Mouse (Mus musculus) adrenal gland, postnatal 14 days (tissue): ENCODE measurements at regions not wholly inside any gene's neighbourhood (a gene's known extent, or its start where the extent isn't known, plus 50 kb on each side); places are given as distances from the start of the nearest gene placed in this dataset.
A peak's percentile ranks its signal among the peaks of the same experiment; 100 is the strongest.

ENCODE experiments used
- DNase-seq: peaks from one replicate; pipeline ENCODE4 v3.0.0; 2021; ENCODE audit warnings: mixed read lengths

DNA sequence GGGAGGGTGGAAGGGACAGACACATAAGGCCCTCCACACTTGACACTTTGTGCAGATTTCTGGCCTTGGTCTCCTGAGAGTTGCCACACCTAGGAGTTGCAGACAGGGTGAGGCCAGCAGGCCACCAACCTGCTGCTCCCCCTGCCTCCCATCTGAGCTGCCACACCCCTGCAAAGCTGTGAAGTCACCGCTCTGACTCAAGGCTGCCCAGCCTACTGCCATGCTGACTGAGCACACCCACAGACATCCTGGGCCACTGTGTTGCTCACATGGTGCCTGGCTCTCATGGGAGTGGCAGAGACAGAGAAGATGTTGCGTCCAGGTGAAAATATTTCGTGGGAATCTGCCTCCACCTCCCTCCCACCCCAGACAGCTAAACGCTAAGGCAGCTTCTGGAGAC, 150.3 kb downstream of the Tfap2c start:
- no peak for DNase-seq

DNA sequence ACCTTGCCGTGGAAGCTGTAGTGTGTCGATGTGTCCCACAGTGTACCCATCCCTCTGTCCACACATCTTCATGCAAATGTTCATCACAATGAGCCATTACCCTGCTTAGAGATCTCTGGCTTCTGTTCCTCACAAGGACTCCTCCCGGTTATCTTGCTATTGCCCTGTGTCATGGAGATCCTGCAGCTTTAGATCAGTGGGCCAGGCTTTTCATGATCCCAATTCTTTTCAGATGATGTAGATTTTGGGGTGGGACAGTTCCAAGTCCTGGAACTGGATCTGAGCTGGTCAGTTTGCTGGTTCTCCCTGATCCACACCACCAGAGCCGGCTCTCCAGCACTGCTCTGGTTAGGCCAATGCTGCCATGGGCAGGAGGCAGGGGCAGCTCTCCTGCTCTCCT, 161.2 kb downstream of the Tfap2c start:
- no peak for DNase-seq

- DNase-seq = no peak
These were observed 177.3 kb downstream of the Tfap2c start for GRCm38 (mm10) chr2:172726701-172727100.

GRCm38 (mm10) chr2:172727576-172727975, 178.2 kb downstream of the Tfap2c start:
- DNase-seq = no peak

- DNase-seq = peak; percentile 48
These were observed 178.9 kb downstream of the Tfap2c start for GRCm38 (mm10) chr2:172728240-172728821.

DNA sequence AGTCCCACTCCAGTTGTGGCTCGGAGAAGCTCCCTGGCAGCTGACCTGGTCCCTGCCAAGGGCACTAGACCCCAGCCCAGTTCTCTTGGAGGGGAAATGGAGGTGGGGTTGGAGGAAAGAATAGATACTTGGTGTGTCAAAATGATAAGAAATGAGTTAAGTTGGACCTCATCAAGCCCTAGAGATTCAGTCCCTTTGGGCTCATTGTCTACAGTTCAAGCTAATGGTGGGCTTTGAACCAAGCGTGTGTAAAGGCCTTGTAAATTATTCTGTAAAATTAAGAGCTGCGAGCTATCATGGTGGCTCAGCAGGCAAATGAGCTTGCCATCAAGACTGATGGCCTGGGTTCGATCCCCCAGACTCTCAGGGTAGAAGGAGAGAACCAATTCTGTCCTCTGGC, 179.8 kb downstream of the Tfap2c start:
- no peak for DNase-seq

DNA sequence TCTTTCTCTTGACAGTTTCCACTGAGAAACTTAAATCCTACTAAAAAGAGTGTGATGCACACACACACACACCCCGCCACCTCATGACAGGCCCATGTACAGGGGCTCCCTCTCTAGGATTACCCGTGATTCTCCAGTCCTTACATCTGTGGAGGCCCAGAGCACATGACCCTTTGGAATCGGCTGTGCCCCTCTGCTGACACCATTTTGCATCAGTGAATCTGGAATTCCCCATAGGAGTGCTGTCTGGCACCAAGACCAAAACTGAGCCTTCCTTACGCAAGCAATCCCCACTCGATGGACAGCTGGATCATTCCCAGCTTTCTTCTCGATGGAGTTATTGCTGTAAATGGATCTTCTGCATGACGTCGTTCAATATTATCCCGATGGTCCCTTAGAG, 180.3 kb downstream of the Tfap2c start:
- DNase-seq = no peak

GRCm38 (mm10) chr2:172731408-172731807, 182.0 kb downstream of the Tfap2c start:
- no peak for DNase-seq

GRCm38 (mm10) chr2:172732453-172733210, 183.2 kb downstream of the Tfap2c start:
- no peak for DNase-seq

DNA sequence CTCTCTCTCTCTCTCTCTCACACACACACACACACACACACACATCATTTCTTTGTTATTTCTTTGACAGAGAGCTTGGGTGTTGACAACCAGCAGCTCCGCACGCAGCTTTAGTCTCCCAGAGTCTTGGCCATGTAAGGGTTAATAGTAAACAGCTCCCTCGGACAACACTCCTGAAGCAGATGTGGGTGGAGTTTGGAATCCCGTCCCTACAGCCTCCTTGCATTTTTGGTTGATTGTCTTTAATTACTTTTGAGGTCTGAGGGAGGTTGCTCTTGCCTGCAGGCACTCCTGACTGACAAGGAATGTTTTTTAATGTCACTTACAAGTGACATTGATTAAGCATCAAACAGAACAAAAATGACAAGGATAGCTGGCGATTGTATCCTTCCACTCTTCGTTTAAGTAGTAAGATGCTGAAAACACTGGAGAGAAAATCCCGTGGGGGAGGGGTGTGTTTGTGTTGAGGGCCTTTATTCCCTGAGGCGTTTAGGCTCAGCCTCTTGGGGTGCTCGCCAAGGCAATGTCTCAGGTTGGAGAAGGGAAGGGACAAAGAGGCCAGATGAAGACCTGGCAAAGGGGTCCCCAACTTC, 184.1 kb downstream of the Tfap2c start:
- DNase-seq = no peak

DNA sequence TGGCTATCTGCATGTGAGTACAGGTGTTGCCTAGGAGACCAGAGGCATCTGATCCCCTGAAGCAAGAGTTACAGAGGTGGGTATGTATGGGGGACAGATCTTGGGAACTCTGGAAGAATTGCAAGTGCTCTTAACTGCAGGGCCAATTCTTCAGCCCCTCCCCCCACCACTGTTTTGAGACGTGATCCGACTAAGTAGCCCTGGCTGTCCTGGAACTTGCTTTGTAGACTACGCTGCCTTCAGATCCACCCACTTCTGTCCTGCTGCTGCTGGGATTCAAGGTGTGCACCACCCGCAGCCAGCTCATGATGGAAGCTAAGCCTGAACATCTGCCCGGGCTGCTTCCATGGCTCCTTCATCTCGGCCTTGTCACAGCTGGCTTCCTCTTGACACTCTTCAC, 186.2 kb downstream of the Tfap2c start:
- no peak for DNase-seq

DNA sequence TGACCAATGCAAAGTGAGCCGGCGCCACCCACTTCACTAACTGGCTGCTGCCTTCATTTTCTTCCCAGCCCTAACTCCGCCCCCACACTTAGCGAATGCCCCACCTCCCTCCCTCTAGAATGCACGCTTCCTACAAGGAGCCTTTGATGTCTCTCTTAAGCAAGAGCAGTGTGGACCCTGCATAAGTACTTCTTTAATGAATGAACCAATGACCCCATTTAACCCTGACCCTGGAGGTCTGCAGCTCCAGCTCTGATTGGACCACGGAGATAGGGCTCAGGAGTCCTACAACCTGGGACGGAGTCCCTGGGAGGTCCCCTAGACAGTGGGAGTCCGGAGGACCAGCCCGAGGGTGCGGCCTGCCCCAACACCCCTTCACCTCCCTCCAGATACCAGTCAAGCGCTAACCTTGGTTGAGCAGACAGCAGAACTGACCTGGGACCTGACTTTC, 189.7 kb downstream of the Tfap2c start:
- DNase-seq = no peak

DNA sequence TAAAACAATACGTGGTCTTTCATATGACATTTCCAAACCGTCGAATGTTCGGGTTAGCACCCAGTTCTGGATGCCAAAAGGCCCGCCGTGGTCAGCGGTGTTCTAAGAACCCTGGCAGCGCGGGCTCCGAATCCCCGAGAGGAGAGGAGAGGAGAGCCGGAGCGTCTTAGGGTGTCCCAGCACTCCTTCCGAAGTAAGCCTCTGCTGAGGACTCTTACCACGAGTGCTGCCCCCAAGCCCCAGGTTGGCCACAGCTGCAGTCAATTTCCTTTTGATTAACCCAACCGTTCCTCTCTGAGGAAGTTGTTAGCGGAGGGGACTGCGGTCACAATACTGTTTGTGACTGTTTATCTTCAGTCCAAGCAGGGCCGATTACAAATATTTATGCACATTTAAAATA, 190.1 kb downstream of the Tfap2c start:
- no peak for DNase-seq

DNA sequence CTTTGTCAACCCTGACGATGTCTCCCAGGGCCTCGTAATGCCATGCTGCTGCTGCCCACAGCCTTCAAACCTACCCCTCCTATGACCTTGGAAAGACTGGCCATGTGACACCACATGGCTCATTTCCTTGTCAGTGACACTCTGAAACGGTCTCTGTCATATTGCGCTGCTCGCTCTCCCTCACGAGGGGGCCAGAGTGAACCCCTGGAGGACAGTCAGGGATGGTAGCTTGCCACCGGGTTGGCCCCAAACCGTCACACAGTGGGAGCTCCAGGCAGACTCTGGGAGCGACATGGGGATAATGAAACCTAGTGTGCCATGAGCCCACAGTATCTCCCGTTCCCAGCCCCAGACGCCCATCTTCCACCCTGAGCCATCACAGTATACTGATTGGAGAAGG, 188.8 kb downstream of the Bmp7 start:
- no peak for DNase-seq

GRCm38 (mm10) chr2:172755686-172756471, 184.2 kb downstream of the Bmp7 start:
- DNase-seq = no peak

- peak; percentile 54 for DNase-seq
These were observed 183.7 kb downstream of the Bmp7 start for GRCm38 (mm10) chr2:172756472-172756860.

DNA sequence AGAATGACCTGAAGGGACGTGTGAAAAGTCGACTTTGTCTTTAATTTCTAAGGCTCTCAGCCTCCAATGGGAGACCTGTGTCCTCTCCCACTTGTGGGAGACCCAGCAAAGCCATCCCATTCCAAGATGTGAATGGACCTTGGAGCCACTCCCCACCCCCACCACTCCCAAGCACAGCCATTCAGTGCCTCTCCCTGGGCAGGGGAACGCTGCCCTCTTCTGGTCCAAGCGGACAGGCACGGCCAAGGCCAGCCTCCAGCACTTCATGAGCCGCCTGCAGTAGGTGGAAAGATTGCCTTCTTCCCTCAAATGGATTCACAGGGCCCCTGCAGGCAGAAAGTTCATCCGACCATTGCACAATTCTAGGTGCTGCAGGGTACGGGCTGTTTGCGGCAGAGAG, 181.6 kb downstream of the Bmp7 start:
- DNase-seq = peak; percentile 80

- no peak for DNase-seq
These were observed 174.9 kb downstream of the Bmp7 start for GRCm38 (mm10) chr2:172765260-172765659.

- no peak for DNase-seq
These were observed 173.7 kb downstream of the Bmp7 start for GRCm38 (mm10) chr2:172766403-172766802.

- DNase-seq = no peak
These were observed 171.4 kb downstream of the Bmp7 start for GRCm38 (mm10) chr2:172768756-172769155.

- DNase-seq = no peak
These were observed 170.1 kb downstream of the Bmp7 start for GRCm38 (mm10) chr2:172770061-172770460.

- no peak for DNase-seq
These were observed 169.5 kb downstream of the Bmp7 start for GRCm38 (mm10) chr2:172770606-172771005.

GRCm38 (mm10) chr2:172773176-172773575, 166.9 kb downstream of the Bmp7 start:
- DNase-seq = peak; percentile 79
